23 mouse cellular contexts compared by ENCODE assay signal in the genomic region with DNA sequence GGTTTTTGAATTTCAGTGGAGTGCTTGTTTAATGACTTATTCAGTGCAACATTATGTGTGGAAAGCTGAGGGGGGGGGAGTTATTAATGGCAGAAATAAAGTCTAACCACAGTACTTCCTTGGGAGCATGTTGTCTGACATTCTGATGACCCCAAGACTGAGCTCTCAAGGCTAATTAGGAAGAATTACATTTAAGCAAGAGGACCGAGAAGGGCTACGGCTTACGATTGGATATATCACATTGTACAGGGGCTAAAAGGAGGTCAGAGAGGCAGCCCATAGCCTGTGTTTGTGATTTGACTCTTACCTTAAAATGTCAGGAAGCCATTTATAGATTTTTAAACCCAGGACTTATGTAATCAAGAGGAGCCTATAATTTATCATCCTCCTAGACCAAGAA.
DNase-seq lines count a peak whose midpoint lies in the region; ATAC-seq lines count a peak whose summit lies in the region.
"Had no signal": no experiment of that assay in that cellular context is flagged by ENCODE, and none has a peak within 500 bp of the region (broad histone marks: within the 10 kb centered on the region; RNA-seq: fewer than 3 reads in every experiment).

No protein-coding gene starts in this region.

- H3K4me1 ChIP-seq in heart, embryonic 10.5 days = no peaks in the 10 kb centered on the region
- 0 out of 2 replicates have a peak, but pooled peaks cover 3% of the 10 kb centered on the region for H3K4me1 ChIP-seq in kidney, embryonic 16.5 days (ENCODE audit: insufficient read depth, low read length)
- H3K4me1 ChIP-seq in limb, embryonic 11.5 days (ENCODE audit: control insufficient read depth, insufficient read depth, low read length) = no peaks in the 10 kb centered on the region
- H3K4me1 ChIP-seq in limb, embryonic 10.5 days = peaks cover 5% of the 10 kb centered on the region; the same call in 1 of the 2 replicates
- H3K4me1 ChIP-seq: embryonic facial prominence, embryonic 13.5 days; forebrain, embryonic 12.5 days; forebrain, embryonic 15.5 days; hindbrain, embryonic 12.5 days had no signal

- H3K27me3 ChIP-seq in heart, embryonic 10.5 days (ENCODE audit: insufficient read depth, poor library complexity, severe bottlenecking) = no peaks in the 10 kb centered on the region
- no peaks in the 10 kb centered on the region for H3K27me3 ChIP-seq in kidney, embryonic 16.5 days (ENCODE audit: insufficient read depth, low read length)
- no peaks in the 10 kb centered on the region for H3K27me3 ChIP-seq in limb, embryonic 11.5 days (ENCODE audit: control insufficient read depth, insufficient read depth, low read length)
- no peaks in the 10 kb centered on the region for H3K27me3 ChIP-seq in limb, embryonic 10.5 days (ENCODE audit: low read depth, poor library complexity, severe bottlenecking)
- H3K27me3 ChIP-seq: embryonic facial prominence, embryonic 13.5 days; forebrain, embryonic 12.5 days; forebrain, embryonic 15.5 days; hindbrain, embryonic 12.5 days; hindbrain, embryonic 15.5 days had no signal

- no peaks in the 10 kb centered on the region for H3K9me3 ChIP-seq in heart, embryonic 10.5 days
- no peaks in the 10 kb centered on the region for H3K9me3 ChIP-seq in kidney, embryonic 16.5 days (ENCODE audit: low read length)
- H3K9me3 ChIP-seq in limb, embryonic 11.5 days (ENCODE audit: control insufficient read depth, low read length) = no peaks in the 10 kb centered on the region
- no peaks in the 10 kb centered on the region for H3K9me3 ChIP-seq in limb, embryonic 10.5 days (replicated peaks)
- H3K9me3 ChIP-seq: embryonic facial prominence, embryonic 13.5 days; forebrain, embryonic 12.5 days; forebrain, embryonic 15.5 days; hindbrain, embryonic 12.5 days; hindbrain, embryonic 15.5 days had no signal

- peak; percentile 46; the same call in 1 of the 2 replicates for ATAC-seq in kidney, embryonic 16.5 days (ENCODE audit: low FRiP score, low TSS enrichment)
- ATAC-seq in limb, embryonic 11.5 days (ENCODE audit: insufficient number of reproducible peaks, low FRiP score, low TSS enrichment, low read depth) = peak; percentile 60; the same call in 1 of the 2 replicates
- ATAC-seq: CD4-positive, CD25-positive, alpha-beta regulatory T cell, adult 4 months; forebrain, embryonic 15.5 days had no signal

- H3K27ac ChIP-seq in heart, embryonic 10.5 days = no peak overlapping the region
- no peak overlapping the region for H3K27ac ChIP-seq in kidney, embryonic 16.5 days (ENCODE audit: low read length)
- no peak overlapping the region for H3K27ac ChIP-seq in limb, embryonic 11.5 days (replicated peaks; ENCODE audit: low read depth, low read length)
- no peak overlapping the region for H3K27ac ChIP-seq in limb, embryonic 10.5 days
- H3K27ac ChIP-seq: embryonic facial prominence, embryonic 10.5 days; embryonic facial prominence, embryonic 13.5 days; forebrain, embryonic 12.5 days; forebrain, embryonic 15.5 days; heart, adult 2 months; hindbrain, embryonic 12.5 days; hindbrain, embryonic 15.5 days had no signal

- WGBS in heart, embryonic 10.5 days = 77% methylated on average over 3 of the region's 3 CpGs
- WGBS in kidney, embryonic 16.5 days = 29% methylated on average over 3 of the region's 3 CpGs
- 21% methylated on average over 3 of the region's 3 CpGs for WGBS in limb, embryonic 11.5 days
- WGBS in limb, embryonic 10.5 days = 23% methylated on average over 3 of the region's 3 CpGs

- H3K9ac ChIP-seq in kidney, embryonic 16.5 days (replicated peaks; ENCODE audit: low read length) = no peak overlapping the region
- H3K9ac ChIP-seq in limb, embryonic 11.5 days (ENCODE audit: low read length) = no peak overlapping the region
- H3K9ac ChIP-seq: embryonic facial prominence, embryonic 13.5 days; forebrain, embryonic 12.5 days; forebrain, embryonic 15.5 days; hindbrain, embryonic 12.5 days; hindbrain, embryonic 15.5 days had no signal

- no peak overlapping the region for H3K4me2 ChIP-seq in kidney, embryonic 16.5 days (replicated peaks; ENCODE audit: low read depth, low read length)
- H3K4me2 ChIP-seq in limb, embryonic 11.5 days (ENCODE audit: low read depth, severe bottlenecking) = no peak overlapping the region
- H3K4me2 ChIP-seq: embryonic facial prominence, embryonic 13.5 days; forebrain, embryonic 12.5 days; forebrain, embryonic 15.5 days; heart, embryonic 11.5 days; hindbrain, embryonic 12.5 days; hindbrain, embryonic 15.5 days had no signal

- H3K36me3 ChIP-seq in heart, embryonic 10.5 days = no peaks in the 10 kb centered on the region
- H3K36me3 ChIP-seq in kidney, embryonic 16.5 days (ENCODE audit: insufficient read depth, low read length) = no peaks in the 10 kb centered on the region
- H3K36me3 ChIP-seq in limb, embryonic 11.5 days (ENCODE audit: control insufficient read depth, insufficient read depth, low read length) = no peaks in the 10 kb centered on the region
- no peaks in the 10 kb centered on the region for H3K36me3 ChIP-seq in limb, embryonic 10.5 days
- H3K36me3 ChIP-seq: embryonic facial prominence, embryonic 10.5 days; embryonic facial prominence, embryonic 13.5 days; forebrain, embryonic 12.5 days; forebrain, embryonic 15.5 days; hindbrain, embryonic 12.5 days; hindbrain, embryonic 15.5 days had no signal

- peak; percentile 36 for DNase-seq in heart, adult 11 months
- no peak for DNase-seq in heart, embryonic 10.5 days (ENCODE audit: low spot score)
- no peak for DNase-seq in kidney, adult 18-20 months
- DNase-seq in limb, embryonic 11.5 days (ENCODE audit: low spot score) = no peak
- no peak for DNase-seq in limb, embryonic 10.5 days (ENCODE audit: low spot score)
- DNase-seq: adrenal gland, adult 2 months; adrenal gland, postnatal 14 days; cerebellum, adult 11 months; cerebellum, adult 2 months; cerebellum, adult 9-11 months; cerebellum, postnatal 25 days; gastrocnemius, postnatal 25 days; heart, adult 2 months had no signal

- H3K4me3 ChIP-seq in heart, embryonic 10.5 days = no peak overlapping the region
- no peak overlapping the region for H3K4me3 ChIP-seq in kidney, embryonic 16.5 days (ENCODE audit: low read length)
- H3K4me3 ChIP-seq in limb, embryonic 11.5 days (ENCODE audit: low read depth, low read length) = no peak overlapping the region
- no peak overlapping the region for H3K4me3 ChIP-seq in limb, embryonic 10.5 days
- H3K4me3 ChIP-seq: embryonic facial prominence, embryonic 10.5 days; embryonic facial prominence, embryonic 13.5 days; erythroblast, embryonic 14.5 days; forebrain, embryonic 12.5 days; forebrain, embryonic 15.5 days; heart, adult 2 months; hindbrain, embryonic 12.5 days; hindbrain, embryonic 15.5 days had no signal
